Mouse (Mus musculus) embryo, embryonic 11.5 days (tissue): ENCODE measurements around the gene Tars.

ENCODE experiments used
- DNase-seq: peaks from one replicate; pipeline ENCODE4 v3.0.0-alpha.2; 2012; ENCODE audit warnings: low read depth, low spot score

Gene Tars

DNA sequence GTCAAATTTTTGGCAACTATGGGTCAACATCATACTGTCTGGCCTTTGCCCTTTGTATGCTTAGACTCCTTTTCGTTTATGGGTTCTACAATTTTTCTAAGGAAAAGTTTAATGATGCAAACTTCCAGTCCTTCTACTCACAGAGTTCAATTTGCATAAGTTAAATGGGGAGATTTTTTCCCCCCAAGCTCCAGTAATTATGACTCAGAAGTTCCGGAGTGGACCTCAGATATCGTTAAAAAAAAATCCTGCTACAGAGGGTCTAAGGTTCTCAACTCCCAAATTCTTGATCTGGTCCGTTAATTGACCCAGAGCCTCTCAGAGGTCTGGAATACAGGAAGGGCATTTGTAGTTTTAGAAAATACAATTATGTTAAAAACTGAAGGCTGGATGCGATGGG is 37.6 kb downstream of the Tars start:
- DNase-seq = no peak

DNA sequence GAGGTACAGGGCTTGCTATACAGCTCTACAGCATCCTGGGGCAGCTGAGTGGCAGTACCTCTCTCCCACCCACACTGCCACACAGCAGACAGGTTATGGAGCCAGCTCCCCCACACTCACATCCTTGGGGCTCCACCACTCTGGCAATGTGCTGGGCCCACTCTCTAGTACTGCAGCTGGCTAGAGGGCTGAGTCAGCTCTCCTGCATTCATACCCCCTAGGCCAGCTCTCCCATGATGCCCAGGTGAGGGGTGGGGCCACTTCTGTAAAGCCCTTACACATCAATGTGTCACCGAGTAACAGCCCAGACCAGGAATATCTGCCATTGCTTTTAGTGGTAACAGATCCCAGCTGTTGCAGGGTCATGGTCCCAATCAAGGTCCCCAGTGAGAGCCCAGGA is 38.6 kb downstream of the Tars start:
- no peak for DNase-seq

DNA sequence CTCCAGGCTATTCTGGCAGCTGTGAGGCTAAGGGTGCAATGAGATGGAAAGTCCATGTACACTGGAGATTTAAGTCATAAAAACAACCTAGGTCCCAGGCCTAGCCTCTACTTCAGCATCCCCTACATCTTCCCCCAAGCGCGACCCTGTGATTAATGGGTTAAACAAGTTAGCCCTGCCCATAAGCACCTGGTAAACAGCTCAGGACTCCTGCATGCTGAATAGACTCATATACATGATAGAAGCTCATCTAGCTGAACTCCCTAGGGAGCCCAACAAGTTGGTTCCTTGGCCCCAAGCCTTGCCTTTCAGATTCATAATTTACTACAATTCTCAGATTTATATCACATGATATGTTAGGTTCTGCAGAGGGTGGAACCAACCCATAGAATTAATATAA is 42.0 kb downstream of the Tars start:
- DNase-seq = no peak

DNA sequence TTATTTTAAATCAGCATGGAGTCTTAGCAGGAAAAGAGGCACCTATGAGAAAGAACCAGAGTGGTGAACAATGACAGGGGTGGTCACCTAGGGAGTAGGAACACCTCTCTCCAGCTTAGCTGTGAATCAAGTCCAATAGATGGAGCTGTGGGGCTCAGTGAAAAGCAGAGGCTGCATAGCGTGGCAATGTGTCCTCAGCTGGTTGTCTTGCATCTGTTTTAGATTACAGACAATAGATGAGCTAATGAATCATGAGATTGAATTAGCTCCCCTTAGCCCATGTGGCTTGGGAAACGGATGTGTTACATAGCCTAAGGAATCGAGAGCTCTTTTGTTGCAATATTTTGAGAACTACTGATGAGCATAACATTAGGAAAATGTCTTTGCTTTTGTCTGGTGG is 43.6 kb downstream of the Tars start:
- DNase-seq = no peak

DNA sequence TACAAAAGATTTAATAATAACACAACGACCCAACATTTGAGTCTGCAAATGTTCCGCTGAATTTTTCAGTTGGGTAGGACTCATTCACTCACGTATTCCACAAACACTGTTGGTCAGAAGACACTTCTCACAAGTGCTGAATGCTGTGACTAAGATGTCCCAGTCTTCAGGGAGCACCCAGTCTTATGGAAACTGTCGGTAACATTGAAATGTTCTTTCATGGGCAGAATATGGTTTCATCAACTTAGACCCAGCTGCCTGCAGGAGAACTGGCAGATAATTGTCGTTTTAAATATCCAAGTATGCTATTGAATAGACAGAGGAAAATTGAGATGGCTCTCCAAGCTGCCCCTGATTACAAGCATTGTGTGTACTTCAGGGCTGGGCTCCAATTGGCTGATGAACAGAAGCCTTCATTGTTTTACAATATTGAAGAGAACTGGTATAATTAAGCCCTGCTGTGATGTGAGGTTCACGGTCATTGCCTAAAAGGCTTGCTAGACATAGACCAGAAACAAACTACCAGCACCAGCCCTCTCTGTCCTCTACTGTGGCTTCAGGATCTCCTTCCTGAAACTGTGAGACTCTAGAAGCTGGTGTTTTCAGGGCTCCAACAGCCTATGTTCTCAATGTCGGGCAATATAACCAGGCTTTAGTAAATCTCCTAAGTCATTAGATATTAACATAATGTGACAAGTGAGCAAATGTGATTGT is 59.8 kb downstream of the Tars start:
- DNase-seq = no peak
